Mouse (Mus musculus) MEL (cell line): ENCODE measurements at regions not wholly inside any gene's neighbourhood (a gene's known extent, or its start where the extent isn't known, plus 50 kb on each side); places are given as distances from the start of the nearest gene placed in this dataset.
A peak's percentile ranks its signal among the peaks of the same experiment; 100 is the strongest.

Experiments
- DNase-seq: peaks from one replicate; pipeline ENCODE4 v3.0.0; 2011; ENCODE audit warnings: low read depth, low spot score
- H3K27ac ChIP-seq: 2 replicates; pipeline ENCODE4 v1.5.1; 2012; ENCODE audit warnings: low read depth, mild to moderate bottlenecking, control low read depth, low read length, moderate library complexity; ENCODE audit not compliant: control insufficient read depth
- H3K27me3 ChIP-seq, 2 experiments: fragments of 150-350 bp in 1 of 2; sonication (generic) in 1 of 2; 2 replicates each; pipeline ENCODE4 v1.6.1; 2012; ENCODE audit warnings: low read length in 2 of 2, mild to moderate bottlenecking in 2 of 2, improper control_type of control experiment in 1 of 2, moderate library complexity in 1 of 2; ENCODE audit not compliant: insufficient read depth in 2 of 2, control insufficient read depth in 1 of 2
- H3K36me3 ChIP-seq, 2 experiments: 2 replicates each; pipeline ENCODE4 v1.6.1; 2012 to 2014; ENCODE audit warnings: low read length in 2 of 2, improper control_type of control experiment in 1 of 2, inconsistent platforms in 1 of 2, mild to moderate bottlenecking in 1 of 2; ENCODE audit not compliant: insufficient read depth in 2 of 2, control insufficient read depth in 1 of 2
- H3K4me1 ChIP-seq, 2 experiments: fragments of 150-350 bp in 1 of 2; sonication (generic) in 1 of 2; 2 replicates each; pipeline ENCODE4 v1.6.1; 2012; ENCODE audit warnings: low read length in 2 of 2, improper control_type of control experiment in 1 of 2, mild to moderate bottlenecking in 1 of 2; ENCODE audit not compliant: insufficient read depth in 2 of 2, control insufficient read depth in 1 of 2
- H3K4me3 ChIP-seq, 2 experiments: fragments of 150-350 bp in 1 of 2; sonication (generic) in 1 of 2; 2 replicates each; pipeline ENCODE4 v1.5.1; 2012; ENCODE audit warnings: low read depth in 2 of 2, low read length in 2 of 2, mild to moderate bottlenecking in 2 of 2, moderate library complexity in 2 of 2, control low read depth in 1 of 2, improper control_type of control experiment in 1 of 2; ENCODE audit not compliant: control insufficient read depth in 1 of 2, insufficient read depth in 1 of 2
- H3K79me2 ChIP-seq: 2 replicates; pipeline ENCODE4 v1.6.1; 2012; ENCODE audit warnings: mild to moderate bottlenecking, low read length, moderate library complexity; ENCODE audit not compliant: control insufficient read depth, poor library complexity, insufficient read depth
- H3K9ac ChIP-seq: 2 replicates; pipeline ENCODE4 v1.6.1; 2012; ENCODE audit warnings: low read depth, mild to moderate bottlenecking, control low read depth, low read length, moderate library complexity; ENCODE audit not compliant: control insufficient read depth, poor library complexity, severe bottlenecking
- H3K9me3 ChIP-seq: fragments of 150-350 bp; sonication (generic); replicated peaks from 2 replicates; pipeline ENCODE4 v1.6.1; 2012; ENCODE audit warnings: mild to moderate bottlenecking, low read length, improper control_type of control experiment, moderate library complexity; ENCODE audit not compliant: insufficient read depth
- GABPA ChIP-seq: IDR thresholded peaks from 2 replicates; pipeline ENCODE4 v1.6.1; 2012; ENCODE audit warnings: low read depth, mild to moderate bottlenecking, inconsistent platforms, low read length, improper control_type of control experiment, moderate library complexity
- HCFC1 ChIP-seq: IDR thresholded peaks from 2 replicates; pipeline ENCODE4 v1.6.1; 2012; ENCODE audit warnings: low read depth, mild to moderate bottlenecking, inconsistent platforms, low read length, improper control_type of control experiment, moderate library complexity
- POLR2AphosphoS2 ChIP-seq: IDR thresholded peaks from 2 replicates; pipeline ENCODE4 v1.6.1; 2011; ENCODE audit warnings: low read length, improper control_type of control experiment
- USF1 ChIP-seq: IDR thresholded peaks from 2 replicates; pipeline ENCODE4 v1.6.1; 2014; ENCODE audit warnings: low read depth, mild to moderate bottlenecking, inconsistent platforms, low read length, improper control_type of control experiment, moderate library complexity

DNA sequence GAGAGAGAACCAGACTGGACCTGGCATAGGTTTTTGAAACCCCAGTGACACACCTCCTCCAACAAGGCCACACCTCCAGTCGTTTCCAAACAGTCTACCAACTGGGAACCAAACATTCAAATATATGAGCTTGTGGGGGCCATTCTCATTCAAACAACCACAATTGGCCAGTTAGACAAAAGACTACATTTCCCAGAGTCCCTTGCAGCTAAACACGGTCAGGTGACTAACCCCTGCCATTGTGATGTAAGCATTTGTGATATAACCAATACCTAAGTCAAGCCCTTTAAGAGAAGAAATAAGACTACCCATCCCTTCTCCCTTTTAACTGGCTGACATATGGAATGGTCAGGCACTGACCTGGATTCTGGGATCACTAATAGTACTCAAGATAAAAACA lies 51.8 kb upstream of the Rph3a start:
- Histone ChIP-seq H3K36me3 (no peaks in the 10 kb centered on the region), H3K27me3 (no peaks in the 10 kb centered on the region), H3K4me1 (no peaks in the 10 kb centered on the region), H3K27ac (no peak overlapping the region), H3K9ac (no peak overlapping the region), H3K79me2 (no peaks in the 10 kb centered on the region), H3K9me3 (no peaks in the 10 kb centered on the region), H3K4me3 (no peak overlapping the region)
- no peak for DNase-seq
- TF ChIP-seq USF1 (0 out of 2 replicates have a peak, but pooled peaks have one; percentile 18), HCFC1 (peak; percentile 35; the same call in 1 of the 2 replicates), GABPA (no peak), POLR2AphosphoS2 (no peak)
